Mouse (Mus musculus) G1E-ER4 (cell line): ENCODE results near the gene Trio. TPM values are rescaled to one million over a fixed set of nuclear protein-coding genes. Genes with fewer than 3 reads are reported as not detected.

Experiments used
- GATA1 ChIP-seq: IDR thresholded peaks from one replicate; pipeline ENCODE4 v1.8.0; 2012; ENCODE audit warnings: low read length, inconsistent platforms
- polyA plus RNA-seq: library from polyadenylated mRNA; stranded (reverse); fragments of >175 nt; gene quantifications from 2 replicates; pipeline ENCODE4 v1.2.3, GENCODE M21; 2012

Trio gene
- polyA plus RNA-seq, 1 experiment: not detected

DNA sequence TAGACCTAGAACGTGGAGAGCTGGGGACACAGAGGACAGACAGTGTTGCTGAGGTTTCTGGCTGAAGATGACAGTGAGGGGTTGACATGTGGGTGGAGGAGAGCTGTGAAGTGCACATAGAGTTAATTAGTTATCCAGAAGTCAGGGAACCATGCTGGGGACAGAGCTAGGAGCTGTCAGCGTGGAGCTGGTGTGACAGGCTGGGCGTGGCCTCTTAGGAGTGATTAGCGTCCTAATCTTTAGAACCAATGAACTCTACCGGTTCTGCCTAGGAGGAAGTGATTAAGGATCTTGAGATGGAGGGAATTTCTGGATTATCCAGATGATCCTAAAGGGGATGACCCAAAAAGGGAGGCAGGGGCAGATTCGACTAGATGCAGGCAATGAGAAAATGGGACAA lies 301.9 kb downstream of the Trio start:
- no peak for TF ChIP-seq GATA1

DNA sequence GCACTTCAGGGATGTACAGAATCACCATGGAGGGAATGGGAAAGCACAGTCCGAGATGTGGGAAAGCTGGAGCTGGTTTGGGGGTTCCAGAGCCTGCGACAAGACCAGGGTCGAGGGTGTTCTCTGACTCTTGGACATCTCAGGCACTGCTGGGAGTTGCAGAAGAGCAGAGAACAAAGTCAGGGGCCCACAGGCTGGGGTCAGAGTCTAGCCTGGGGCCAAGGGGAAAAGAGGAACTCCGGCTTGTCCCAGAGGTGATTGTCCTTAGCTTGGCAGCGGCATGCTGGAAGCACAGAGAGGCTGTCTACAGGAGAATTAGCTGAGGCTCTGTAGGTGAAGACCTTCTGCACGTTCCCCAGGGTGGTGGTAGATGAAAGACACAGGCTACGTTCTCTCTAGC lies 307.0 kb downstream of the Trio start:
- no peak for TF ChIP-seq GATA1

DNA sequence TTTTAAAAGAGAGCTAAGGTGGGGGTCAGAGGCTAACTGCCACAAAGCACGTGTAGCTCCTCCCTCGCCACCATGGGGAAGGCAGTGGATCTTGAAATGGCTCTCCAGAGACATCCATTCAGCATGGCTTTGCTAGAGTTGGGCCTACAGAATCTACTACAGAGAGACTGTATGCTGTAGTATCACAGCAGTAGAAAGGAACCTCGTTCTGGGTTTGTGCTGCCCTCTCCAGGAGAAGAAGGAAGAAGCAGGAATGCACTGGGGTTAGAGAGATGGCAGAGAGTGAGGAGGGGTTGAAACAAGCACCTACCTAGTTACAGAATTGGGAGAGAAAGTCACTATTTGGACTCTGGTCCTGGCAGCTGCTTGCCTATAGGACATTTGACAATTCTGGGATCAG lies 310.3 kb downstream of the Trio start:
- no peak for TF ChIP-seq GATA1

DNA sequence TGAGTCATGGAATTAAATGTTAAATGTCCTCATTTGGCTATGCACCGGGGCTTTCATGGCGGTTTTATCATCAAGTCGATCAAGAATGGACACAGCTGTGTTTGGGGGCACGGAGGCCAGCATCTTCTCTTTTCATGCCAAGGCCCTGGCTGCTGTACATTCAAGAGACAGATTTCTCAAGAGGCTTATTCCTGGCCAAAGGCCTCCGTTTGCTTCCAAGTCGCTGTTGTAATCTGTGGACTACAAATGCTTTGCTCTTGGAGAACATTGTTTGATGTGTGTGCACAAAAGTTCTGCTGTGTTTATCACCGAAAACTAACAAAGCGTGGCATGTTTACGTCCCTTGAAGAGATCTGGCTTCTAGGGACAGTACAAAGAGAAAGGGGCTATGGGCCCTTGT lies 314.9 kb downstream of the Trio start:
- no peak for TF ChIP-seq GATA1

DNA sequence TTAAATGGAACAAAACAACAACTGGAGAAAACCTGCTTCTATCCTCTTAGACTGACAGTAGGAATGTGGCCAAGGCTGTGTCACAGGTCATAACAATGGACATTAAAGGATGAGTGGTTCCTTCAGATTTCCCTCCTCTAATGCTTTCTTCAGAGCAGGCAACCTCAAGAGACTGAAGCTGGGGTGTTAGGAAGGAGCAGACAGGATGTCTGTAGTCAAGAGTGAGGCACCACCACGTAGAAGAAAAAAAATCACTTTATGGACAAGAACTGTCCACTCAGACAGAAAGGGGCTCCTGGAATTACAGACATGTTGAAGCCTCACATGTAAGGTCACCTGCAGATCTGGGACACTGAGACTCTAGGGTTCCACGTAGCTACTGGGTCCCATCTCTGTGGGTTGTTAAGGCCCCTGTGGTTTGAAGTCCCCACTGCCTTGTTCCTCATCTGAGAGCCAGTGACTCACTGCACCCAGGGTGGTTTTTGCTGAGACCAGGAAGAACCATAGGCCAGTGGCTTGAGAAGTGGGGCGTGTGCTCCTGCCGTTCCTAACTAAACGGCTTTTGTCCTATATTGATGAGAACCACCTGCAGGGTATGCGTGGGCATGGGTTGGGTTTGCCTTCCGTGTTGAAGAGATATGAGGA lies 316.6 kb downstream of the Trio start:
- TF ChIP-seq GATA1: no peak

DNA sequence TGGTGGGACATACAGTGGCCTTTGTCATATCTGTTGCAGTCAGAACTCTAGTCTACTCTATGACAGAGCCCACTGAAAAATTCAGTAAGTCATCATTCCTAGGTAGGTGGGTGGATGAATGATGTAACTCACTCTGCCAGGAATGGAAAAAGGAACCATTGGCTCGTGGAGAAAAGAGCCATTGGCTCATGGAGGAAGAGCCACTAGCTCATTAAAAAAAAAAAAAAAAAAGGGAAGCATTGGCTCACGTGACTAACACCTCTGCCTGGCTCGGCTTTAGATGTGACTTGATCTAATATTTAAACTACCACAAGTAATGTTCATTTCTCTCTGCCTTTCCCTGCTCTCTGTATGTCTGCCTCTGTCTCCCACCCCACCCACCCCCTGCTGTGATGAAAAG lies 317.1 kb downstream of the Trio start:
- TF ChIP-seq GATA1: no peak

DNA sequence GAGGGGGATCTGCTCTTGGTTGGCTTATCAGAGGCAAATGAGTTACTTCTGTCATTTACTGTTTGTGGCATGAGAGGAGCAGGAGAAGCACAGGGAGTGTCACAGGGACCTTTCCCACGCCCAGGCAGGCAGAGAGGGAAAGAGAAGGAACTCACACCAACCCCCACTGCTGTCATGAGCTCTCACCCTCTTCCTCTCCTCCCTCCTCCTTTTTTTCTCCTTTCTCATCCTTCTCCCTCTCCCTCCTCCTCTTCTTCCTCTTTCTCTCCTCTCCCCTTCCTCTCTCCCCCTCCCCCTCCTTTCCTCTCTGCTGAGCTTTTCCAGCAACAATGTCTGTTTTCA lies 322.7 kb downstream of the Trio start:
- TF ChIP-seq GATA1: no peak

DNA sequence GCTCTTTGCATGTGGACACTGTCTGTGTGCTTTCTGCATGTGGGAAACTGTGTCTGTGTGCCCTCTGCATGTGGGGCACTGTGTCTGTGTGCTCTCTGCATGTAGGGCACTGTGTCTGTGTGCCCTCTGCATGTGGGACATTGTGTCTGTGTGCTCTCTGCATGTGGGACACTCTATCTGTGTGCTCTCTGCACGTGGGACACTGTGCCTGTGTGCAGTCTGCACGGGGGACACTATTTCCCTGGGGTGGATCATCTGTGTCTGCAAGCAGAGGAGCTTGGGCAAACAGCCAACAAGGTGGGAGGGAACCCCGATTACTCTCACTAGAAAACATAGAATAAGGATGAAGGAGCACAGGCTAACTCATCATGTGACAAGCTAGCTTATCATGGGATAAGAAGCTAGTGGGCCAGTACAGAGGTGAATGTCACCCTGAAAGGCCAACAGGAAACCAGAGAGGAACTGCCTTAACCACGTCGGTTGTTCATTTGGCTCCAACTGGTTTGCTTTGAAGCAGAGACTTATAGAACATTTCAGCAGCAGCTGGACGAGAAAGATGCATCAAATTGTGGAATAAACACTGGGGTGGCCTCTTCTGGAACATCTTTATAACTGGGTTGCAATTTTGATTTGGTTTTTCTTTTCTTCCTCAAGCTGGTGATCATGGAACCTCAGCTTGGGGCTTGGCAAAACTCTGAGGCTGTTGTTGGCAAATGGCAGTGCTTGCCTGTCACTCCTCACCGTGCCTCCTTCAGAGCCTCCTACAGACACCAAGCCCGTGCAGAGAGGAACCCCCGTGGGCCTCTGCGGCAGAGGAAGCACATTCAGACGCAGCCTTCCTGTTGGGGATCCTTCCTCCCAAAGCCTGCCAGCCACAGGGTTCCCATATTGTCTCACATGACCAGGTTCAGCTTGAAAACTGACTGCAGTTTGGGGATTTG lies 323.3 kb downstream of the Trio start:
- no peak for TF ChIP-seq GATA1

DNA sequence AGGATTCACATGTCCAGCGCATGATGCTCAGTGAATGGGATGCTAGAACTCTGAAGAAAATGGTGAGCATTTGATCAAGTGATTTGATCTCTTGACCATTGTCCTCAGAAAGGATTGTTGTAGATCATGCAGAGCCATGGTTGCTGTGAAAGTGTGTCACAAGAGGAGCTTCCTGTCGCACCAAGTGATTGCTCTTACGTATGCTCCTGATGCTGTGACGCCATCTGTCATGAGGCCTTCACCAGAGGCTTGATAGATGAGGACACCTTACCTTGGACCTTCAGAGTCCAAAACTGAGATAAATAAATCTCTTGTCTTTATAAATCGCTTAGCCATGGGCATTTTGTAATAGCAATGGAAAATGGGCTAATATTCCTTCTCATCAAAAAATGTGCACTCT lies 328.0 kb downstream of the Trio start:
- TF ChIP-seq GATA1: no peak

DNA sequence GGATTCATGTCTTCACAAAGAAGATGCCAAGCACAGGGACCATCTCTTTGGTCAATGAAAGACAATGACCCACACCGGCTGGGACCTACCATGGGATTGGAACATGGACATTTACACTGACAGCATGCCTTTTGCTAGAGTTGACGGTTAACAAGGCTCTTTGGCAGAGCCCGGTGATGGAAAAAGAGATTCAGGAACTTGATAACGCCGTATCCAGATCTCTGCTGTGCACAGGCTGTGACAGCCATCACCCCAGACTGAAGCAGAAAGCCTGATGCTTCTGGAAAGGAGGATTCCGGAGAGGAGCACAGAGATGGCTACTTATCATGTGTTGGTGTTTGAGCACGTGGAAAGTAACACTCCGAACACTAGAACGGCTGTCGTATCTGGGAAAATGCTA lies 332.4 kb downstream of the Trio start:
- TF ChIP-seq GATA1: no peak

DNA sequence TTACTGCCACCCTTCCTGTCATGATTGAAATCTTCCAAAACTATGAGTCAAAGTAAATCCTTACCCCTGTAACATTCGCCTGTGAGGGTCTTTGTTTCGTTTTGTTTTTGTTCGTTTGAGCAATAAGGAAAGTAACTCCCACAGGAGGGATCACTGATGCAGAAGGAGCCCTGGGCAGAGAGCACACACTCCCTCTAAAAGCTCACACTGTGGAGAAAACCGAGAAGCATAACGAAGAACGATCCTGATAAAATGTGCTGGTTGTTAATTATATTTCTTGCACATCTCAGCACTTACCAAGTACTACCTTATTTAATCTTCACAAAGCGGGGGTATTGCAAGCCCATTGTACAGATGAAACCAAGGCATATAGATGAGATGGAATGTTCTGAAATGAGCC lies 333.5 kb downstream of the Trio start:
- TF ChIP-seq GATA1: no peak

DNA sequence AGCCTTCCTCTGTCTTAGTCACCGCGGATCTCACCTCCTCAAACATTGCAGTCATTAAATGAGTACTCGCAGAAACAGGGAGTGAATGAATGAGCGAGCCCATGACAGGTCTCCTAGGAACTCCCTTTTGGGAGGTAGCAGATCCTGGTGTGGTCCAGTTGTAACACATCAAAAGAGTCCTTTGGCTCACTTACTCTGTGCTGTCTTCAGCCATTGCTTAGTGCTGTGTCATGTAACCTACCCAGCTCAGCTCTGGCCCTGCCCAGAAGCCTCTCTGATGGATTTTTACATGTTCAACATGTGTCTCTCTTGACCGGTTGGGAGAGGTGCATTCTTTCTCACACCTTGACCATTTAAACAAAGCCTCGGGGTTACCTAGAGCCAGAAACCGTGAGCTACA lies 334.4 kb downstream of the Trio start:
- no peak for TF ChIP-seq GATA1

DNA sequence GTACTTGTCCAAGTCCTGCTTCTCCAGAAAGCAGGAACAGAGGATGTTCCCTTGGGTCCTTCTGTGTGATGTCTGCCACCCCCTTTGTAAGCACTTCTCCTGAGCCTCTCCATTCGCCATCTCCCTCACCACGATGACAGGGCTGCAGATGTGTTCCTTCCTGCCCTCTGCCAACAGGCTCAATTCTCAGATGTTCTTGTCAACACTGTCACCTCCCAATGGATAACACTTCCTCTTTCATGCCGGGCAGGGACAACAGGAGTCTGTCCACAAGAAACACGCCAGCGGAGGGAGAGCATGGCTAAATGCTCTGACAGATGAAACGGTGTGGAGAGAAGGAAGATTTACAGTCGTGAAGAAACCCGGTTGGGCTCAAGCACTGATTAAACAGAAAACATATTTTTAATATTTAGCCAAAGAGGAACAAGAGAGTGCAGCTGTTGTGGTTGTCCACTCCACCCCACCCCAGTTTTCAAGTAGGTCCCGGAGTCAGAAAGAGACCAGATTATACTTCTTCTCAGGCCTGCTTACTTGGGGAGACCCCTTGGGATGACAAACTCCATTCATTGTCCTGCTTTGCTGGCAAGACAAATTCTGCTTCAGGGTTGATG lies 337.5 kb downstream of the Trio start:
- no peak for TF ChIP-seq GATA1

DNA sequence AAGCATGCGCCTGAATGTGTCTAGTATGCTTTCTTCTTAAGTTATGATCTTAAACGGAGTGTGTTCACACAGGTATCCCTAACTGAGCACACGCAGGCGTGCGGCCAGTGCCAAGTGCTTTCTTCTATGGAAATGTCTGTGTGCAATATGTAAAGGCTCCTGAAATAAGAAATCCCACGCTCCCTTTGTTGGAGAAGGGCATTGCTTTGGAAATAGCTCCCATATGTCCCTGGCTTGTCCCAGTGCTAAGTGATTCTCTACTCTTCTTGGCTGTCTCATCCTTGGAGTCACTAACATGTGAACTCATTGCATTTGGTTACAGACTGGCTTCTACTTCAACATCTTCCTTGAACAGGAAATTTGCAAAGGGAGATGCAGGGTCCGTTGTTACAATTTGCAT lies 340.8 kb downstream of the Trio start:
- no peak for TF ChIP-seq GATA1

DNA sequence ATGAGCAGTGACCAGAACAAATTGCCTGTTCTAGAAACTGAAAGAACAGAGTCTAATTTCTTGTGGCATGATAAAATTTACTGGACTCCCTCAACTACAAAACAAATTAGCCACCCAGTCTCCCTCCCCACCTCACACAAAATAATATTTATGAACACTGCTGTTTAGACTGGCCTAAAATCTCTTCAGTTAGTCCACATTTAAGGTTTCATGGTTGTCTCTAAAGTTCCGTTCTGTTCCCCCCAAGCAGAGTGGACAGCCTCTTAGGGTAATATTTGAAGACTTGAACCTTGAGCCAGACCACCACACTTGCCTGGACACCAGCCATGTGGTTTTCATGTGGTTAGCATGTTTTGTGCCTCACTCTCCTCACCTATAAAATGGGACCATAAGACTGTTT lies 342.4 kb downstream of the Trio start:
- no peak for TF ChIP-seq GATA1

DNA sequence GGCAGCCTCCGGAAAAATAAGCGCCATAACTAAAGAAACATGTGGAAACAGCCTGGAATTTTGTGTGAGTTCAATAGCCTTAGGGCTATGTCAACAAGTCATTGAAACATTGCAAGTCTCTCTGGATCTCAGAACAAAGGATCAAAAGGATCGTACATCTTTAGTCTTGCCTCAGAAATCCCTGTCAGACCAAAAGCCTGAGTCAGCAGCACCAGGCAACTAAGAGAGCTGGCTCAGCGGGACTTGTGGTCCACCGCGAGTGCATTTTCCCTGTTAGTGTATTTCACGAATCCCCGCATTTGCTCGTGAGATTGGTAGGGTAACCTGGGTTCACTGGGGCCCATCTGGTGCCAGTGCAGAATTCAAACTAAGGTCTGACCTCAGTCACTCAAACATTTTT lies 343.0 kb downstream of the Trio start:
- TF ChIP-seq GATA1: no peak
